Mouse (Mus musculus) adrenal gland, adult (tissue): ENCODE data around the gene Odam.

Source experiments
- DNase-seq, 2 experiments: peaks; one replicate each; pipeline ENCODE4 v3.0.0; 2022 to 2023; ENCODE audit warnings: low spot score in 1 of 2; ENCODE audit not compliant: inconsistent age in 2 of 2

The Odam gene

DNA sequence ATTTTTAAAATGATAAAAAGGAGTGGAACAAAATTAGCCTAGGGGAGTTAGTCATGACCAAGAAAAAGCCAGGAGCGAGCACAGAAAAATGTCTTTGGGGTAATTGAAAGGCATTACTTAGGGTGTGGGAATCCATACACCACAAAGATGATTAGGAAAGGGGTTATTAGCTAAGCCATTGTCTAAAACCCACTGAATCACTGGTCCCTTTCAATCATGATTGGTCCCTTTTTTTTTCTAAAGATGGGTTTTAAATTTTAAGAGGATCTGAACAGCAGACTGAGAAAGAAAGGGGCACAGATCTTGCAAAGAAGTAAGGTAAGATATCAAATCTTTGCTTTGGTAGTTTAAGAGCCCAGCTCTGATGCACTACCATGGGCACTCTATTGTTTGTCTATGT, at the start of gene Odam:
Gene Odam (plus strand): TSS at position 301 of the 400 bp plus-strand sequence.
- DNase-seq, result no peak

DNA sequence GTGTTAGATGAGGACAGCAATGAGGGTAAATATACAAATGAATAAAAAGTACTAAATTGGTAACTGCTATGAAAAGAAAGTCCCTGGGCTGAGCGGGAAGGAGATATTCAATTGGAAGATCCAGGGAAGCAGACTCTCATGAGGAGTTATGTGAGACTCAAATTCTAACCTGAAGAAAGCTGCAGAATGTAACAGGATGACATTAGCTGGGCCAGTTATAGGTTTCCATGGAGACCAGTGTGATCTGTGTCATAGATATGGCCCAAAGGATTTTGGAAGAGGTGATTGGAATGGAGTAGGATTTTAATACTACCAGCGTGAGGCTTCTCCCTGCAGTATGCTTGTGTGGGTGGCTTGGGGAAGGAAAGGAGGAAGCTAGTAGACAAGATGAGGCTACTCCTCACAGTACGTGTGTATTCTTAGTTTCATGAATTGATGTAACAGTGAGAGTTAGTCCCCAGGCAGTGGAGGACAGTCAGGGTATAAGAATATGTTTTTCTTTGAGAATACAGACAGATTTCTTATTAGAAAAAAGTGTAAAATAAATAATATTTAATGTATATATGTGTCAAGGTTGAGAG, 29.6 kb upstream of the Odam start:
- DNase-seq, result no peak

DNA sequence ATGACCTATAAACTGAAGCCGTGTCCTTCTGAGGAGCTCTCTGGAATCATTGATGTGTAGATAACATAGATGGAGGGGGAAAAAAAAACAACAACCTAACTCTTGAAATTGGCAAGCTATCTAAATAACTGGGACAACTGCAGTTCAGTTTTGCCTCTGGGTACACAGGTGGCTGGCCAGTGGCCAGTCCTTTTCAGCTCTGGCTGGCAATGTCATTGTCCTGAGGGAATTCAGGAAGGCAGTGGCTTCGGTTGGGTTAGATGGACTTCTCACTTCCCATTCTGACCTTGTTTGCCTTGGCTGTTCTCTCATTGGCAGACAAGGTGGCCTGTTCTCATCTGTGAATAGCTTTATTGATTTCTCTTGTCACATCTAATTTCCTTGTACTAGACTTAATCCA, 14.7 kb upstream of the Odam start:
- no peak for DNase-seq

DNA sequence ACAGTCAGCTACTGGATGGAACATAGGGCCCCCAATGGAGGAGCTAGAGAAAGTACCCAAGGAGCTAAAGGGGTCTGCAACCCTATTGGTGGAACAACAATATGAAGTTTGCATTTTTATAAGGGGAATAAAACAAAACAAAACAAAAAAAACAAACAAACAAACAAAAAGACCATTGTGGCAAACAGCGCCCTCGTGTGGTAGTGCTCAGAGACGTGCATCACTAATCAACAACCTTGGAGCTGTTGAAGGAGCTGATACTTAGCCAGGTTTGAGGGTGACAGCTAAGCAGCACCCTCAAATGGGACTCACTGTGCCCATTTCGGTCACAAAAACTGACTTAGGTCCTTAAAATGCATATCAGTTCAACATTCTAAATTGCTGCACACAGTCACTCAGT, 13.4 kb upstream of the Odam start:
- peak in 1 of 2 experiments; percentile 37 for DNase-seq

DNA sequence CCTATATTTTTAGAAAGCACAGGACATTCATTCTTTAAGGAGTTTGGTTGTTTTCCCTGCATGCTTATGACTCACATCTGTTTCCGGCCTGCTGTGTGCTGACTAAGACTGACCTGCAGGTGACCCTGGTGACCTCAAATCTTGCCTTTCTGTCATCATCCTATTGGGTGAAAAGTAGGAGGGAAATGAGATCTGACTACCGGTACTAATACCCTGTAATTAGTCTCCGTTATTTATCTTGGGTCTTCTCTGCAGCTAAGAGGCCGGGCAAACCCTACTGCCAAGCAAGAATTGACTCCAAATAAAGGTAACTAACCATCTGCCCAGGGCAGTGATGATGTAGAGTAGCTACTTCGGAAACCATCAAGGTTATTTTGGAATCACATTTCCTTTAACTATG, 40.5 kb downstream of the Odam start, which contains the start of gene Csn3:
Gene Csn3 (plus strand): TSS at position 208 of the 400 bp plus-strand sequence.
- DNase-seq, result no peak

DNA sequence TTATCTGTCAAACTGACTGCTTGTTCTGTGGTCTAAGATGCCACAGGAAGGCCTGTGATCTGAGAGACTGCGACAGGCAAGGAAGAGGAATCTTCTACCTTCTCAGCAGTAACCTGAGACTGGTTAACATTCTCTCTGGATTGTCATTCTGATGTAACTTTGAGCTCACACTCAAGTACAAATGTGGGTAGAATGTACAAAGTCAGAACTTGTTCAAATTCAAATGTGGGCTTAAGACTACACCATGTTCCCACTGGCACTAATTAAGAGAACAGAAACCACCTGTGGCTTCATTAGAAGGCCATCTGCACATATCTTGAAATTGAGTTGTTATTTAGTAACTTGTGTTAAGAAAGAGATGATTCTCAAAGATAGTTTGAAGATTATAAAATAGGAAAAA, 46.8 kb downstream of the Odam start:
- no peak for DNase-seq

DNA sequence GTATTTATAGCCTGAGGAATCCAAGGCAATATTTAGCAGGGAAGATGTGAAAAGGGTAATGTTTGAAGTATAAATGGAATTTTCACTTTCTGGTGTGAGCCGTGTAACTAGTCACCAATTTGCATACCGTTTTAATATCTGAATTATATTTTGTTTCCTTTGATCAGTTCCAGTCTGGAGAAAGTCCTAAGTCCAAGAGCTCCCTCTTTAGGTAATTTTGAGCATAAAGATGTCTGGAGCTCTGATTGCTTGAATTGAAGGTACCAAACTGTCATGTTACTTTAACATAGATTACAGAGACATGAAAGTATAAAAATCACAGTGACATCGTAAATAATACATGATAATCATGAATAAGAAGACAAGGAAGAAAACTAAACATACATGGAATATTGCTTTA, 55.9 kb downstream of the Odam start:
- no peak for DNase-seq

DNA sequence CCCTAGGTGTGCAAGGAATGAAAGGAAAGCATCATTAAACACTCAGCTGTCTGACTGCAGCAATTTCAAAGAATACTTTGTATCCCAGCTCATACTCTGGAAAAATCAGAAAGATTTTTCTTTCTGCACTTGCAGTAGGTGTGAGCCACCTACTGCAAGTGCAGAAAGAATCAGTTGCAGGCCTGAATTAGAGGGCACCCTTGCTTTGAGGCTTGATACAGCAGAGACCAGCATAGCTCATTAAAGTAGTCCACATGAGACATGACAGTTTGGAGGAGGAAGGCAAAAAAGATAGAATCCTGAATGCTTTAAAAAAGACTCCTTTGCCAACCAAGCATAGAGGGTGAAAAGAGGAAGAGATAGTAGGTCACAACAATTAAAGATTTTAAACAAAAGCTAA, 57.7 kb downstream of the Odam start:
- no peak for DNase-seq
